In genomic region chr13:67609066-67609876, GRCm38 (mm10) we compare ENCODE assay signal across 8 mouse cellular contexts. TPM values are rescaled to one million over a fixed set of nuclear protein-coding genes. Genes with fewer than 3 reads are reported as not detected.
DNase-seq lines count a peak whose midpoint lies in the region; ATAC-seq lines count a peak whose summit lies in the region.

TSS of gene Zfp729b (minus strand) at chr13:67609707.

- peaks cover 5% of the 10 kb centered on the region; the same call in 1 of the 2 replicates for H3K4me1 ChIP-seq in intestine, embryonic 14.5 days (replicated peaks; ENCODE audit: control insufficient read depth, insufficient read depth, low read length)

- peak; percentile 88 to 90 for DNase-seq in adrenal gland, adult 18-20 months (ENCODE audit: low spot score in 2 of 2)
- DNase-seq in embryo, embryonic 11 days, result peak; percentile 87
- peak; percentile 80 for DNase-seq in gastrocnemius, postnatal 25 days
- DNase-seq in intestine, embryonic 14.5 days (ENCODE audit: low spot score), result peak; percentile 95
- DNase-seq in left cerebral cortex, postnatal 14 days (ENCODE audit: low spot score in 2 of 2), result peak; percentile 92 to 93
- peak; percentile 90 for DNase-seq in mesoderm, embryonic 11.5 days (ENCODE audit: low read depth, low spot score)
- peak; percentile 87 to 89 for DNase-seq in right cerebral cortex, postnatal 36 days (ENCODE audit: low spot score in 2 of 2)
- DNase-seq in yolk sac, embryonic 10.5 days (ENCODE audit: low spot score), result peak; percentile 92

- peak within 1 kb of the TSS; percentile 81 for H3K4me3 ChIP-seq in intestine, embryonic 14.5 days (ENCODE audit: low read depth, low read length)

- H3K9ac ChIP-seq in intestine, embryonic 14.5 days (ENCODE audit: low read length), result peak within 1 kb of the TSS; percentile 74

- peak; percentile 95 for ATAC-seq in intestine, embryonic 14.5 days (replicated peaks; ENCODE audit: low FRiP score, low TSS enrichment, low read depth)

- H3K9me3 ChIP-seq in intestine, embryonic 14.5 days (ENCODE audit: control insufficient read depth, low read length), result peaks cover 2% of the 10 kb centered on the region; the same call in 1 of the 2 replicates

- H3K27ac ChIP-seq in intestine, embryonic 14.5 days (ENCODE audit: low read depth), result peak within 1 kb of the TSS; percentile 70

- no peaks in the 10 kb centered on the region for H3K27me3 ChIP-seq in intestine, embryonic 14.5 days (replicated peaks; ENCODE audit: control insufficient read depth, insufficient read depth, low read length)

- H3K4me2 ChIP-seq in intestine, embryonic 14.5 days (ENCODE audit: low read length), result peak within 1 kb of the TSS; percentile 58

- intact Hi-C loops in left cerebral cortex, postnatal 14 days (cut with DNase I), result loop anchor here (1.0 kb wide), 1 partner anchor 28 kb away; the partner anchor contains the start of genes Gm49345 and Zfp729a

- no peaks in the 10 kb centered on the region for H3K36me3 ChIP-seq in intestine, embryonic 14.5 days (ENCODE audit: control insufficient read depth, insufficient read depth, low read length)

- 3% methylated on average over 20 of the region's 20 CpGs for WGBS in intestine, embryonic 14.5 days

RNA-seq across cellular contexts. Expression of gene Zfp729b, which starts in this region (rescaled TPM):
- 1 to 10 TPM; 6.7 to 7.0 TPM for total RNA-seq in adrenal gland, adult 18-20 months (2021)
- 1 to 10 TPM; 2.3 to 2.8 TPM for total RNA-seq in gastrocnemius, postnatal 25 days (2021)
- 4.7 and 4.8 TPM in 2 replicates for polyA plus RNA-seq in intestine, embryonic 14.5 days (2014; fragmentation: Nextera tagmentation; extraction: Ambion mirVana)
- 1 to 10 TPM; 8.7 to 9.2 TPM for total RNA-seq in left cerebral cortex, postnatal 14 days (2021)

Comparison
In these comparisons a context has a peak if more than half of its experiments do, and no peak if none do; other contexts are left out.
1. Peak in every context shown above with its lines: DNase-seq, ATAC-seq, H3K4me3 ChIP-seq and H3K27ac ChIP-seq.